Mouse (Mus musculus) megakaryocyte, embryonic 14.5 days (primary cell): Measurements from ENCODE around the gene Vdac1.

Experiments used
- FLI1 ChIP-seq: IDR thresholded peaks from 2 replicates; pipeline ENCODE4 v1.6.1; 2012; ENCODE audit warnings: low read length, inconsistent platforms, mixed read lengths
- GATA1 ChIP-seq: IDR thresholded peaks from 3 replicates; pipeline ENCODE4 v1.6.1; 2012; ENCODE audit warnings: mixed read lengths, low read length, inconsistent platforms, borderline replicate concordance

DNA sequence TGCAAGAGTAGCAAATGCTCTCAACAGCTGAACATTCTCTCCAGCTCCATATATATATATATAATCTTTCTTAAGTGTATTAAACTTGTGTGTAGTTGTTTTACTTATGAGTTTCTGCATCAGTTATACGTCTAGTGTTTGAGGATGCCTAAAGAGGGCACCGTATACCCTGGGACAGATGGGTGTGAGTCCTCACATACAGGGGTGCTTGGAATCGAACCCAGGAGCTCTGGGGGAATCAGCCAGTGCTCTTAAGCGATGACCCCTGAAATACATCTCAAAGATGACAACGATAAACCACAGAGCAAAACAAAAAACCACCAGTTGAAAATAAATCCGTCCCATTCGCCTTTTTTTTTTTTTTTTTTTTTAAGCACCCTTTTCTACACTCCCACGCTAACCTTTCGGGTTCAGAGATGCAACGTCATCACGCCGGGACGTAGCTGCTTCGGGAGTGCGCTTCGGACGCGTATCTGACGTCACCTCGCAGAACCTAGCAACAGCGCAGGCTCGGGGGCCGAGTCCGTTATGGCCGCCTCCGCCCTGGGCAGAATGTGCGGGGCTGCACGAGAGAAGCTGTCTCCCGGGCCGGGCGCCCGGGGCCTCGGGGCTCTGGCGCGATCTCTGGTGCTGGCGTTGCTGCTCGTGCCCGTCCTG is 35.4 kb downstream of the Vdac1 start, which contains the start of gene 9530068E07Rik:
- no peak for TF ChIP-seq GATA1
- no peak for TF ChIP-seq FLI1
